Mouse (Mus musculus) kidney, adult 2 months (tissue): ENCODE measurements around the gene Ankdd1a.

Source experiments
- CTCF ChIP-seq: fragments of 200-500 bp; conservative IDR thresholded peaks from 2 replicates; pipeline ENCODE4 v1.5.1; 2011; ENCODE audit warnings: low read depth, mild to moderate bottlenecking, control low read depth, low read length, moderate library complexity, mixed read lengths; ENCODE audit not compliant: insufficient read depth, insufficient read length
- POLR2A ChIP-seq: fragments of 200-500 bp; IDR thresholded peaks from one replicate; pipeline ENCODE4 v1.6.1; 2011; ENCODE audit warnings: low read depth, low read length, control low read depth

GRCm38 (mm10) chr9:65561016-65561415, 41.0 kb upstream of the Ankdd1a start:
- TF ChIP-seq CTCF (no peak), POLR2A (no peak)
